Mouse (Mus musculus) ES-E14 (cell line): Measurements from ENCODE around the gene Acp5.

Source experiments
- HCFC1 ChIP-seq: IDR thresholded peaks from 2 replicates; pipeline ENCODE4 v1.6.1; 2012; ENCODE audit warnings: low read length, inconsistent platforms, borderline replicate concordance; ENCODE audit not compliant: insufficient read depth
- MAFK ChIP-seq: IDR thresholded peaks from 2 replicates; pipeline ENCODE4 v1.6.1; 2014; ENCODE audit warnings: mild to moderate bottlenecking, low read depth, low read length, inconsistent platforms; ENCODE audit not compliant: insufficient read depth
- ZC3H11A ChIP-seq: IDR thresholded peaks from 2 replicates; pipeline ENCODE4 v1.6.1; 2012; ENCODE audit warnings: low read depth, mild to moderate bottlenecking, inconsistent platforms, low read length, borderline replicate concordance

DNA sequence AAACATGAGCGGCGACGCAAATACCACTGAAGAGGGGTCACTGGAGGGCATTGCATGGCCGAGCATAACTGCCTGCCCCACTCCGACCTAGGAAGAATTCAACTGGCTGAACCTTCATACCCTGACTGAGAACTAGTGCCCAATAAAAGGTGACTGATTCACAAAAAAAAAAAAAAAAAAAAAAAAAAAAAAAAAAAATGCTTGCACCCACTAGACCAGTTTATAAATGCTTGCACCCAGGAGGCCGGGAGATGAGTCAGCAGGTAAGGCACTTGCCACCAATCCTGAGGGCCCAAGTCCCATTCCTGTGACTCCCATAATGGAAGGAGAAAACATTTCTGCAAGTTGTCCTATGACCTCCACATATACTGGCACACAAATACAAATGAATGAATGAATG is 42.8 kb downstream of the Acp5 start:
- no peak for TF ChIP-seq HCFC1
- TF ChIP-seq MAFK, result no peak
- TF ChIP-seq ZC3H11A, result no peak
